Mouse (Mus musculus): Measurements from ENCODE around the gene Emilin3. TPM values are rescaled to one million over a fixed set of nuclear protein-coding genes. Genes with fewer than 3 reads are reported as not detected.

Gene Emilin3
- total RNA-seq, 2 experiments from 2014 or later: 0.28 to 0.29 TPM

DNA sequence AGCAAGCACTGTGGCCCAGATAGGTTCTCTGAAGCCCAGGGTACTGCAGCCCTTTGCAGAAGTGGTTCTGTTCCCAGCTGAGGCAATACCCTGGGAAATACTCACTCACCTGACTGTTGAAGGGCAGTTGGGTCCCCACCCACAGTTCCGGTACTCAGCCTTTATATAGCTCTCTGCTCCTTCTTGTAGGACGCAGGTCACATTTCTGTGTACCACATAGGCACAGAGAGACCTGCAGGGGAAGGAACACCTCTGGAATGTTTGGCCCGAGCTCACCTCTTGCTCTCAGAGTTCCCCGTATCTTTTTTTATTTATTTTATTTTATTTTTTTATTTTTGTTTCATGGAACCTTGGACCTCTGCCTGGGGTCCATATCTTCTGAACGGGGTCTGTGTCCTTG, 1.5 kb downstream of the Emilin3 start:
- no peak overlapping the region for H3K4me3 ChIP-seq
- no peak overlapping the region for H3K27ac ChIP-seq
- DNase-seq (ENCODE audit: low spot score in 2 of 2): no peak
- TF ChIP-seq CTCF (conservative IDR thresholded peaks at IDR 0.05): no peak

GRCm38 (mm10) chr2:160908607-160909006, 3.5 kb downstream of the Emilin3 start:
- TF ChIP-seq CTCF (conservative IDR thresholded peaks at IDR 0.05): no peak
- DNase-seq (ENCODE audit: low spot score in 2 of 2): no peak
- Histone ChIP-seq H3K4me3 (no peak overlapping the region), H3K27ac (no peak overlapping the region)

DNA sequence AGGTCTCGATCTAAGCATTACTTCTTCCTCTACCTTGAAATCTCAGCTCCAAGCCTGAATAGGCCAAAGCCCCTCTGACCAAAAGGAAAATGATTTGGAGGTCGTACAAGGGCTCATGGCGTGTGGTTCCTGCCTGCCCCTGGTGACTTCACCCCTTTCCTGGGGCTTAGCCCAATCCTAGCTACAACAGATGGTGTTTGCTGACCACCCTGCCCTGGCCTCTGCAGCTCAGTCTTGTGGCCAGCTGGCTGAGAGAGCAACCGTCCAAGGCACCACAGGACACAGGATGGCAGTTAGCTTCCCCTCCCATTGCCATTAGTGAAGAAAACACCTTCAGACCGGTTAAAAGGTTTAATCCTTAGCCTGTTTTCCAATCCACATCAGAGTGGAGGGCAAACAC, 6.0 kb downstream of the Emilin3 start:
- DNase-seq (ENCODE audit: low spot score in 2 of 2): no peak
- no peak for TF ChIP-seq CTCF (conservative IDR thresholded peaks at IDR 0.05)
- no peak overlapping the region for H3K27ac ChIP-seq
- H3K4me3 ChIP-seq: no peak overlapping the region

DNA sequence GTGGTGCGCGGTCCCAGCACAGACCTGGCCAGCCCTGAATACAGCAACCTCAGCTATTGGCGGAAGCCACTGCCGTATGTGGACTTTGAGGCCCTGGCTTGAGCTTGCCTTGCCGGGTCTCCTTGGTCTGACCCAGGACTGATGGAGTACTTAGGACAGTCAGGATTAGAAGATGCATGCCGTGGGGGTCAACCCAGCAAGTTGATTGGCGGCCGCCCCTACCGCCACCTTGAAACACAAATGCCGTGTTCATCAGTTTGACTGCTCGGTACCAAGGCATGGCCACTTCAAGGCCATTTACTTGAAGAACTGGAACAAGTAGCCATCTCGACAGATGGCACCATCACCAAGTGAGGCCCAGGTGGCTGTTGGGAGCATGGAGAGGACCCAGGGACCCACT, 6.8 kb downstream of the Emilin3 start:
- TF ChIP-seq CTCF (conservative IDR thresholded peaks at IDR 0.05): no peak
- no peak overlapping the region for H3K4me3 ChIP-seq
- no peak for DNase-seq (ENCODE audit: low spot score in 2 of 2)
- H3K27ac ChIP-seq: no peak overlapping the region

DNA sequence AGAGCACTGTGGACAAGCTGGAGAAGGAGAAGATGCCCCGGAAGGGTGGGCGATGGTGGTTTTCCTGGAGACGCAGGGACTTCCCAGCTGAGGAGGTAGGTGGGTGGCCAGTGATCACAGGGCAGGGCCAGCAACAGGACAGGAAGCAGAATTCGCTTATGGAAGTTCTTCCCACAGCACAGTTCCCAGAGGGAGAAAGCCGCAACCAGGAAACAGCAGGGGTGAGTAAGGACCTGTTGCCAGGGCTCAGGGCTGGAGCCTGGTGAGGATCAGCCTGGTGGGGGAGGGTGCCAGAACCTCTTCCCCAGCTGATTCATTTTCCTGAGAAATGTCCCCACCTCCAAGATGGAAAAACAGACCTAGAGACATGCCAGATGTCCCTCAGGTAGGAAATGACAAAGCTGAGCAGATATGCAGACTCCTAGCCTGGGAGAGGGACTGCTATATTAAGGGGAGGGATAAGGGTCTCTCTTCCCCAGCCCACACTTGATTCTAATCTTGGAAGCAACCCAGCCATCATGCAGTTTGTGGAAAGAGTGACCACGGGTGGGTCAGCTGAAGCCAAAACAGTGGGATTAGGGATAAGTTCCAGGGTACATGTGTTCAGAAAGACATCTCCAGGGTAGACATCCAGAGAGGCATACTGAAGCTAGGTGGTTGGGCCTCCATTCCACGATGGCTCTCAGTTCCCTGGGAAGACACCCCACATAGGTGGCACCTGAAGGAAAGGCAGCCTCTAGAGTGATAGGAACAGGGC, 10.3 kb downstream of the Emilin3 start:
- Histone ChIP-seq H3K27ac (no peak overlapping the region), H3K4me3 (no peak overlapping the region)
- no peak for DNase-seq (ENCODE audit: low spot score in 2 of 2)
- no peak for TF ChIP-seq CTCF (conservative IDR thresholded peaks at IDR 0.05)

DNA sequence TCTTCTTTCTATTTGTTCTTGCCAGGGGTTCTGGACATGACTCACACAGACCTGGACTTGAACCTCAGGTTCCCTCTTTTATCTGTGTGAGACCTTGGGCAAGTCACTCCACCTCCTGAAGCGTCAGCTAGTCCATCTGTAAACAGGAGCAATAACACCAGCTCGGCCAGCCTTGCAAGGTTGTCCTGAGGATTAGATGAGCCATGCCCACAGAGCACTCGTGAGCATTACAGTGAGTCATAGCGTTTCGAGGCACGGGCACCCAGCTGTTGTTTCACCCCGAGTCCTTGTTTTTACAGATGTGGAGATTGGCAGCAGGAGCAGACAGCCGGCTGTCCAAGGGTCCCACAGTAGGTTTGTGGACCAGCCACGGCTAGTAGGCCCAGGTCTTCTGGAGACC, 20.4 kb downstream of the Emilin3 start:
- Histone ChIP-seq H3K27ac (no peak overlapping the region), H3K4me3 (no peak overlapping the region)
- DNase-seq (ENCODE audit: low spot score in 2 of 2): no peak
- TF ChIP-seq CTCF (conservative IDR thresholded peaks at IDR 0.05): no peak

DNA sequence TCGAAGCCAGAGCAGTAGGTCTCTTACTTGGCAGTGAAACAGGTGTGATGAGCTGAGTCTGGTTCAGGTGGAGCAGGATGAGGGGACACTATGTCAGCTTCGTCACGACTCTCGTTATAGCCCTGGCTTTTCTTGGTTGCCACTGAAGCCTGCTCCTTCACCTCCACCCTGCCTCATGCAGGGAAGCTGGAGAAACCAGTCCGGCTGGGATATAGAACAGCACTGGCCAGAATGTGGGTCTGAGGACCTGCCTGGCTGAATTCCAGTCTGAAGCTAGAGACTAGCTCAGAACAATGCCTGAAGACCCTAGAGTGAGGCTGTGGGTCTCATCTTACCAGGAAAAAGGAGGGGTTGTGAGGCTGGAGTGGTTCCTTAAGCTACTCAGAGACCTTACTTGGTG, 21.1 kb downstream of the Emilin3 start:
- DNase-seq (ENCODE audit: low spot score in 2 of 2): no peak
- Histone ChIP-seq H3K27ac (no peak overlapping the region), H3K4me3 (no peak overlapping the region)
- TF ChIP-seq CTCF (conservative IDR thresholded peaks at IDR 0.05): no peak

DNA sequence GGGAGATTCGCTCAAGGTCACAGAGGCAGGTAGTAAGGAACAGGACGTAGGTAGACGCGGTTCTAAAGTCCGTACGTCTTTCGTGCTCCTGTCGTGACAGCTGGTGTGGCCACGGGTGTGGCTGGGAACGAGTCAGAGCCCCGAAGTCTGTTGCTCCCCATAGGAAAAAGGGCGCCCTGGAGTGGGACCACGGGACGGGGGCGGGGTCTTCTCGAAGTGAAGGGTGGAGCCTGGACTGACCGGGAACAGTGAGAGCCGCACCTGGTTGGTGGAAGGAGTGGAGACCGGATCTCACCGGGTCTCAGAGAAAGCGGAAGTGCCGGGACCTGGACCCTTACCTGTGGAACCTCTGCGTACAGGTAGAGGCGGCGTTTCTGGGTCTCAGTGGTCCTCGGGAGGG, 24.3 kb downstream of the Emilin3 start:
- DNase-seq (ENCODE audit: low spot score in 2 of 2): no peak
- Histone ChIP-seq H3K27ac (no peak overlapping the region), H3K4me3 (peak overlapping the region; percentile 43)
- TF ChIP-seq CTCF (conservative IDR thresholded peaks at IDR 0.05): no peak

DNA sequence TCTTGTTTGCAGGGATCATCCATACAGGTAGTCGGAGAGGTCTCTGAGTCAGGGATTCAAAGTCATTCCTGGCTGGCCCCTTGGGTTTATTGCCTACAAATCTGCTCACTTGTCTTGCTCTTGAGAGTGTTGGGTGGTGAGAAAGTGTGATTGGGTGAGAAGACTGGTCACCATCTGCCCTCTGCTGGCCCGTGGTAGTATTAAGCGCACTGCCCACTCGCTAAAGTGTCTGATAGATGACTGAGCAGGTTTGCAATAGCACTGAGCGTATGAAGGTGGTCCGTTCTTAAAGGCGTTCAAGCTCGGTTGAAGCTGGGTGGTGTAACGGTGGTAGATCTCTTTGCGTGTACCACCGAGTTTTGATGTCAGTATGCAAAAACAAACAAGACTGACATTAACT, 24.8 kb downstream of the Emilin3 start:
- no peak overlapping the region for H3K27ac ChIP-seq
- DNase-seq (ENCODE audit: low spot score in 2 of 2): peak; percentile 74 to 84
- TF ChIP-seq CTCF (conservative IDR thresholded peaks at IDR 0.05): peak; percentile 90

GRCm38 (mm10) chr2:160886221-160886620, 25.9 kb downstream of the Emilin3 start:
- no peak for DNase-seq (ENCODE audit: low spot score in 2 of 2)
- Histone ChIP-seq H3K27ac (no peak overlapping the region), H3K4me3 (no peak overlapping the region)
- TF ChIP-seq CTCF (conservative IDR thresholded peaks at IDR 0.05): no peak

More for the DNA sequence above, 24.8 kb downstream of the Emilin3 start:
- H3K4me3 ChIP-seq: peak overlapping the region; percentile 43

DNA sequence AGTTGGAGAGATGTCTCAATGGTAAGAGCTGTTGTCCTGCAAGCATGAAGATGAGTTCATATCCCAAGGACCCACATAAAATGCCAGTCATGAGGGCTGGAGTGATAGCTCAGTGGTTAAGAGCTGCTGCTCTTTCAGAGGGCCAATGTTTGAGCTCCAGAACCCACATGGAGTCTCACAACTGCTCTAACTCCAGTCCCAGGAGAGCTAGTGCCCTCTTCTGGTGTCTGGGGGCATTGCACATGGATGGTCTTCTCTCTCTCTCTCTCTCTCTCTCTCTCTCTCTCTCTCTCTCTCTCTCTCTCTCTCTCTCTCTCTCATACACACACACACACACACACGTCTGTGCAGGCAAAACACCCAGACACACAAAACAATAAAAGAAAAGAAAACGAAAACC, 27.3 kb downstream of the Emilin3 start:
- DNase-seq (ENCODE audit: low spot score in 2 of 2): peak in 1 of 2 experiments; percentile 34
- peak; percentile 68 for TF ChIP-seq CTCF (conservative IDR thresholded peaks at IDR 0.05)
- Histone ChIP-seq H3K27ac (no peak overlapping the region; the same call in 1 of the 2 replicates), H3K4me3 (no peak overlapping the region)

- TF ChIP-seq CTCF (conservative IDR thresholded peaks at IDR 0.05): no peak
- H3K27ac ChIP-seq: peak overlapping the region; percentile 32; the same call in 1 of the 2 replicates
- no peak for DNase-seq (ENCODE audit: low spot score in 2 of 2)
- no peak overlapping the region for H3K4me3 ChIP-seq
These were observed 28.2 kb downstream of the Emilin3 start for GRCm38 (mm10) chr2:160883912-160884311.

DNA sequence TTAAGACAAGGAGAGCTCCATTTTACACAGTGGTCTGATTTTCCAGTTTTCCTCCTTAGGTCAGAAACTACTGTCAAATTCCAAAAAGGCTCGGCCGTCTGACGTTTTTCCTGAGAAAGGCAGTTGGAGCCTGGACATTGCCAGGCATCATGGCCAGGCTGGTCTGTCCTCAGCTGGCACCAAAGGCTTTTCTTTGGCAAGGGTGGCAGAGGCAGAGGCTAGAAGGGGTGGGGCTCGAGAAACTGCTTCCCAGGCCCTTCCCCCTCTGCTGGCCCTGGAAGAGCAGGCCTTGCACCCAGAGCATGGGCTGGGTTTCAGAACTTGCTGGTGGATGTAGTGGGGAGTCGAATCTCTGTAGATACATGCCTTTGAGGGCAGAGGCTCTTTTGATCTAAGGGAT, 29.7 kb downstream of the Emilin3 start:
- Histone ChIP-seq H3K4me3 (no peak overlapping the region), H3K27ac (peak overlapping the region; percentile 49; the same call in 1 of the 2 replicates)
- no peak for DNase-seq (ENCODE audit: low spot score in 2 of 2)
- TF ChIP-seq CTCF (conservative IDR thresholded peaks at IDR 0.05): no peak

DNA sequence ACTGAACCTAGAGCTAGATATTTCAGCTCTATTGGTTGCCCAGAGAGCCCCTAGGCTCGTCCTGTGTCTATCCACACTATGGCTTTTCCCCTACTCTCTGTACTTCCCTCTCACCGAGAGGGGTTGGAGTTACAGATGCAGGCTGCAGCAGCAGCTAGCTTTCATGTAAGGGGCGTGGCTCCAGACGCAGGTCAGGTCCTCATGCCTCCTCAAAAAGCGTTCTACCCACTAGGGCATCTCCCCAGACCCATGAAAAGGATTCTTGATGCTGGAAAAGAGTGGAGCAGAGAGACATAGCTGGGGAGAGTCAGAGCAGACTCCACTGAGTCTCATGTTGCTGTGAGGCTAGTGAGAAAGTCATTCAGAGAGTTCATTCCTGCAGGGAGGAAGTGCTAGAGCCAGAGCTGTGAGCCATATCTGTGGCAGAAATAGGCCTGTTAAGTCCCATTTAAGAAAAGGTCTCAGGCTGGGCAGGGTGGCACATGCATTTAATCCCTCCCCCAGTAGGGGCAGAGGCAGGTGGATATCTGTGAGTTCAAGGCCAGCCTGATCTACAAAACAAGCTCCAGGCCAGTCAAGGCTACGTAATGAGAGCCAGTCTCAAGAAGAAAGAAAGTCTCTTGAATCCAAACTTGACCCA, 30.5 kb downstream of the Emilin3 start:
- peak overlapping the region; percentile 49; the same call in 1 of the 2 replicates for H3K27ac ChIP-seq
- TF ChIP-seq CTCF (conservative IDR thresholded peaks at IDR 0.05): no peak
- H3K4me3 ChIP-seq: no peak overlapping the region
- DNase-seq (ENCODE audit: low spot score in 2 of 2): no peak
